Mouse (Mus musculus) lung, postnatal 25 days (tissue): ENCODE data around the gene Hspa4.
A peak's percentile ranks its signal among the peaks of the same experiment; 100 is the strongest.
"Not testable (repeated sequence)": the region's sequence is repeated elsewhere in the genome, so short reads cannot be mapped to it uniquely, and the experiment has no call there.

Experiments
- DNase-seq: peaks from one replicate; pipeline ENCODE4 v3.0.0; 2022; ENCODE audit warnings: low spot score

Gene Hspa4

DNA sequence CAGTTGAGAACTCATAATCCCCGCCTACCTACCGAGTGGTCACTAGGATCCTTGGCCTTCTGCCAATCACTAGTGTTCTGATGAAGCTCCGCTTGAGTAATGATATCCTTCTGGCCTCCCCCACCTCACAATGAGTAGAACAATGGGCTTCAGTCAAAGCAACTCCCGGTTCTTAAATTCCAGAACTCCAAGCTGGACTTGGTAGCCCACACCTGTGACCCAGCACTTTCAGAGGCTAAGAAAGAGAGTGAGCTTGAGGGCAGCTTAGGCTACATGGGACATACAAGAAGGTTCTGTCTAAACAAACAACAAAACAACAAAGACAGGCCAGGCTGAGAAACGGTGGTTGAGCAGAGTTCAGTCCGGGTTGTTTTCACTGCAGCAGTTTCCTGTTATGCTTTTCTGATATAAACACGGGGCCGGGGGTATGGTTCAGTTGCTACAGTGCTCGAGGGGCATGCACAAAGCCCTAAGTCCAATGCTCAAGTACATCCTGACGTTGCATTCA lies 7.4 kb upstream of the Hspa4 start:
- peak; percentile 80 for DNase-seq

DNA sequence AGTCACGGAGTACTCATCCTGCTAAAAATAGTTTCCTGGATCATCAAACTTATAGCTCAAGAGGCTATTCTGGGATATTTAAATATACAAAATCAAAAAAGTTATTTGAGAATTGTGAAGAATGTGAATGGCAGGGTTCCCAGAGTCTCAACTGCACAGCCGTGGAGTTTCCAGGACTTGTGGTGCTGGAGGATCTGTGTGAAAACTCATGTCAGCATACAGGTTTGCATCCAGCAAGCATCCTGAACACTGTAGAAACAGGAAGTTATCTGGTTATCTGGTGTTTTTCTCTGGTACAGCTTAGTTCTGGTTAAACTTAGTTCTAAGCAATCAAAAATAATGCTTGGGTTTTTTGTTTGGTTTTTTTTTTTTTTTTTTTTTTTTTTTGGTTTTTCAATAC lies 6.7 kb upstream of the Hspa4 start:
- DNase-seq = peak; percentile 30

GRCm38 (mm10) chr11:53304044-53304840 lies 4.0 kb upstream of the Hspa4 start:
- no peak for DNase-seq

GRCm38 (mm10) chr11:53301167-53301515 lies 884 bp upstream of the Hspa4 start:
- DNase-seq = no peak

DNA sequence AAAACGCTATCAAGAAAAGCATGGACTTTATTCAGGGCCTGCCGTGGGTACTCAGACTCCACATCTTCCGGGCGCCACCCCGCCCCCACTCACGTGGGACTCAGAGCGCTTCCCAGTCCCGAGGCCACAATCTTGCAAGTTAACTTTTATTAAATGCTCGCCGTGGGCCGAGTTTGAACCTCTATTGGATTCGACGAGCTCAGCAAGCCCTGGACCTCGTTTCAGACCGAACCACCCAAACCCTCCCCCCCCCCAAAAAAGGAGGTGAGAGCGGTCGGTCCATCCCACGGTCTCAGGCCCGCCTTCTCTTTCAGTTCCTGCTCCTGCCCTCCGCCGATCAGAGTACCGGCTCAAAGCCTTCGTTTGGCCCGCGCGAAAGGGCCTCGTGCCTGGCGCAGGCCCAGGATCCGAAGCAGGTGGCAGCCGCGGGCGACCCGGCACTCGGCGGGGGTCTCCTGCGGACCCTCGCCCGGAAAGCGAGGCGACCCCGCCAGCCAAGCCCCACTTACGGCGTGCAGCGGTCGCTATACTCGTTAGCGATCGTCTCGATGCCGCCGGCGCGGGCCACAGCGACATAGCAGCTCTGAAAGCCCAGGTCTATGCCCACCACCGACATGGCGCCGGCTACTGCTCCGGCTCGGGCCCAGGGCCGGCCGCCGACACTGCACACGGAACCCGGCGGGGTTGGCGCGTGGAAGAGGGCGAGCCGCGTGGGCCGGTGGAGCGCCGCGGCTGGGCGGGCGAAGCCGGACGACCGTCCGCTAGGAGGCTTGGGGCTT lies 517 bp downstream of the Hspa4 start:
- DNase-seq = peak; percentile 59

DNA sequence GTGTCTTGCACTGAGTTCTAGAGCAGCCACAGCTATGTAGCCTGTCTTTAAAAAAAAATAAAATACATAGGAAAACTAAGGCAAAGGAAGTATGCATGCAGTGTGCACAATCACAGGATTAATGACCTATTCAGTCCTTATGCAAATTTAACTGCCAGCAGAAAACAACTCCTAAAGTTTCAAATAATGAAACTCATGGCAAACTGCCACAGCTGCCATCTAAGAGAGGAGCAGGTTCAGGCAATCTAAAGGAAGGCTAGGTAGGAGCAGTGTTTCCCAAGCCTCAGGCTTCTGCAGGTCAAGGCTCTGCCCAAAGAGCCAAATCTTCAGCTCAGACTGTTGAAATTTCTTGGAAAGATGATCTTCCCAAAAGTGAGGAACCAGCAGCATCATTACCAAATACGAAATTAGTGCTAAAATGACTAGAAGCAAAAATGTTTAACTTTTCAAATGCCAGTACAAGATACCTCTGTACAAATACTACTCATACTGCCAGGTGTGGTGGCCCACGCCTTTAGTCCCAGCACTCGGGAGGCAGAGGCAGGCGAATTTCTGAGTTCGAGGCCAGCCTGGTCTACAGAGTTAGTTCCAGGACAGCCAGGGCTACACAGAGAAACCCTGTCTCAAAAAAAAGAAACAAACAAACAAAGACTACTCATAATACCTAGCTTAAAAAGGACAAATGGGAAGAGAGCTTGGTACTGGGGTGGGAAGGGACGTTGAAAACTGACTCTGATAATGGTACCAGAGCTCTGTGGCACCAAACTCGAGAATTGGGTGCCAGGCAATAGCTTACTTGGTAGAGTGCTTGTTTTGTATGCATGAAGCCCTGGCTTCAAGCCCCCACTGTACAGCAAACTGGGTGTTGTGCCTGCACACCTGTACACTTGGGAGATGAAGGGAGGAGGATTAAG lies 2.1 kb downstream of the Hspa4 start:
- DNase-seq = no peak

- no peak for DNase-seq
These were observed 3.4 kb downstream of the Hspa4 start for GRCm38 (mm10) chr11:53296880-53297279.

- DNase-seq = no peak
These were observed 5.8 kb downstream of the Hspa4 start for GRCm38 (mm10) chr11:53294441-53294840.

GRCm38 (mm10) chr11:53290871-53291270 lies 9.4 kb downstream of the Hspa4 start:
- DNase-seq = no peak

DNA sequence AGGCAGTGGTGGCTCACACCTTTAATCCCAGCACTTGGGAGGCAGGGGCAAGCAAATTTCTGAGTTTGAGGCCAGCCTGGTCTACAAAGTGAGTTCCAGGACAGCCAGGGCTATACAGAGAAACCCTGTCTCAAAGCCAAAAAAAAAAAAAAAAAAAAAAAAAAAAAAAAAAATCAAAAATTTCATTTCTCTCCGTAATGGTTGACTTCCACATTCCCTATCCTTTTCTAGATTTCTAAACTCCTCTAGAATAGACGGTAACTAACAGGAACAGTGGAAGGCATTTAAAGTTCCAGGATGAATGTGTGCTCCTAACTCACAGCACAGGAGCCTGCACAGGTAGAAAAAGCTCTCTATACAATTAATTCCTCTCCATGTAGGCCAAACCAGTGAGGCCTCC lies 10.1 kb downstream of the Hspa4 start:
- DNase-seq = not testable (repeated sequence)

GRCm38 (mm10) chr11:53285885-53286284 lies 14.4 kb downstream of the Hspa4 start:
- DNase-seq = no peak

GRCm38 (mm10) chr11:53278411-53278810 lies 21.8 kb downstream of the Hspa4 start:
- DNase-seq = no peak

GRCm38 (mm10) chr11:53275358-53275757 lies 24.9 kb downstream of the Hspa4 start:
- DNase-seq = no peak

GRCm38 (mm10) chr11:53273313-53273712 lies 26.9 kb downstream of the Hspa4 start:
- DNase-seq = no peak

GRCm38 (mm10) chr11:53269596-53269995 lies 30.7 kb downstream of the Hspa4 start:
- no peak for DNase-seq

- no peak for DNase-seq
These were observed 39.7 kb downstream of the Hspa4 start for GRCm38 (mm10) chr11:53260556-53260955.

DNA sequence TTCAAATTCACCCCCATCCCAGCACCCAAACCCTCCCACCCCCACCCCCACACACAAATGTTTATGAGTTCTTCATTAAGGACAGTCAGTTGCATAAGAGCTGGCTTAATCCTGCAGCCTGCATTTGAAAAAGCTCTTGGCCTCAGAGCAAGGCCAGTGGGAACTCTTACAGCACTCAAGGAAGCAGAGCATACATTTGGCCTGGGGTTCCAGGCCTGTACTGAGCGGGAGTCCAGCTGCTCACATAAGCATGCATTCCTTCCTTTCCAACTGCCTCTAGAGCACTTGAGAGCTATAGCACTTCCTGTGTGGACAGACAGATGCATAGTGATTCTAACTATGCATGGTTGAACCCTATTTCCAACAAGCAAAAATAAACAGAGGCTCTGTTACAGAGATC lies 40.2 kb downstream of the Hspa4 start:
- DNase-seq = no peak

- DNase-seq = no peak
These were observed 41.1 kb downstream of the Hspa4 start for GRCm38 (mm10) chr11:53259047-53259632.

DNA sequence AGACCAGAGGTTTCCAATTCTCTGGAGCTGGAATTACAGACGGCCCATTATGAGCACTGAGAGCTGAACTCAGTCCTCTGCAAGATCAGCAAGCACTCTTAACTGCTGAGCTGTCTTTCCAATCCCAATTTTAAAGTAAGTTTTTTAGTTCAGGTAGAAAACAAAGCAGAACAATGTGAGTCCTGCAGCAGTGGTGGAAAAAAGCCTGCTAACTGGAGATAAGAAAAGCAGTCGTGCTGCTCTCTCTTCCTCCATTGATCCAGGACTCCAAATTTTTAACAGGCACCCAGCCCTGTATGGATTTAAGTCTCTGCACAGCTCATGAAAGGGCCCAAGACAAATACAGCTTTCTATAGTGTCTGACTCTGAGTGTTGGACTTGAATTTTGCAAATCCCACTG lies 43.3 kb downstream of the Hspa4 start:
- no peak for DNase-seq

DNA sequence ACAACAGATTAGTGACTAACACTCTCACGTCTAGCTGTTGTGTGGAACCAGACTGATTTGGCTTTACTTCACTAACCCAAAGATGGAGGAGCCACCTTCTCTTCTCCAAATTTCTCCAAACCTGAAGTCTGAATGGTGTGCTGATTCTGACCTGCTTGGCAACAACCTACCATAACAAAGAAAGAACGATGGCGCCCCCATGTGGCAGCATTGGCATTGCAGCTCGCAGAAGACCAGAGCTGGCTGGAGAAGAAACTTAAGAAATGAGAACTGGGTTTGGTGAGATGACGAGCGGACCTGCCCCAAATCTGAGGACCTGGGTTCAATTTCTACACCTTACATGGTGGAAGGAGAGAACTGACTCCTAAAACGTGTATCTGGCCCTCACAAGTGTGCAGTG lies 45.3 kb downstream of the Hspa4 start:
- DNase-seq = peak; percentile 37

DNA sequence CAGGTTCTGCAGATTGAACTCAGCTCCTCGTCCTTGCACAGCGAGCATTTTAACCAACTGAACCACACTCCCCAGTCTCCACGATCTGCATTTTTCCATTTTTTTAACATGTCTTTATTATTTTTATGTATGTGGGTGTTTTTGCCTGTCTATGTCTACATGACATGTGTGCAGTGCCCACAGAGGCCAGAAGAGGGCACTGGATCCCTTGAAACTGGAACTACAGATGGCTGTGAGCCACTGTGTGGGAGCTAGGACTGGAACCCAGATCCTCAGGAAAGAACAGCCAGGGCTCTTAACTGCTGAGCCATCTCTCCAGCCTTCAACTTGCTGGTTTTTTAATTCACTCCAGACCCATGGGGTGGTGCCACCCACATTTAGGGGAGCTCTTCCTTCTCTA lies 45.8 kb downstream of the Hspa4 start:
- DNase-seq = no peak
